Mouse (Mus musculus) lung, postnatal 4 days (tissue): ENCODE data around the gene Gm47996.
"Not testable (repeated sequence)": the region's sequence is repeated elsewhere in the genome, so short reads cannot be mapped to it uniquely, and the experiment has no call there.

Experiments used
- DNase-seq, 2 experiments: peaks; one replicate each; pipeline ENCODE4 v3.0.0; 2021

Gene Gm47996

GRCm38 (mm10) chr1:151209824-151210355, at the start of gene Gm47996:
Gene Gm47996, plus strand, starts transcription at chr1:151210131.
- DNase-seq, result not testable (repeated sequence)

DNA sequence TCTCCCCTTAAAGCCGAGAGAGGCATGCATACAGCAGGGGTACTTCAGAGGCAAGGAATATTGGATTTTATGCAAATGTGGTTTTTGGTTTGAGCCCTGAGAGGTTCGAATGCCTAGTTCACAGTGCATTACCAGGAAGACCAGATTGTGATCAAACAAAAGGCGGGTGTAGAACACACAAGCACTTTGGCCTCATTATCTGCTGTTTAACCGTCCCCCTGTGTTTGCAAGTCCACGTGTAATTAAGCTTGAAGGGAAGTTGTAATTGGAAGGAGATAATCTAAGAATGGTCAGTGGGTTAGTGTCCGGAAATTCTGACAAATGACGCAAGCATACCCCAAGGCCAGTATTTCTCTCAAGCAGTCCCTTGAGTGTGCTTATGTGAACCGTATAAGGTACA, 43.9 kb upstream of the Gm47996 start:
- no peak for DNase-seq

DNA sequence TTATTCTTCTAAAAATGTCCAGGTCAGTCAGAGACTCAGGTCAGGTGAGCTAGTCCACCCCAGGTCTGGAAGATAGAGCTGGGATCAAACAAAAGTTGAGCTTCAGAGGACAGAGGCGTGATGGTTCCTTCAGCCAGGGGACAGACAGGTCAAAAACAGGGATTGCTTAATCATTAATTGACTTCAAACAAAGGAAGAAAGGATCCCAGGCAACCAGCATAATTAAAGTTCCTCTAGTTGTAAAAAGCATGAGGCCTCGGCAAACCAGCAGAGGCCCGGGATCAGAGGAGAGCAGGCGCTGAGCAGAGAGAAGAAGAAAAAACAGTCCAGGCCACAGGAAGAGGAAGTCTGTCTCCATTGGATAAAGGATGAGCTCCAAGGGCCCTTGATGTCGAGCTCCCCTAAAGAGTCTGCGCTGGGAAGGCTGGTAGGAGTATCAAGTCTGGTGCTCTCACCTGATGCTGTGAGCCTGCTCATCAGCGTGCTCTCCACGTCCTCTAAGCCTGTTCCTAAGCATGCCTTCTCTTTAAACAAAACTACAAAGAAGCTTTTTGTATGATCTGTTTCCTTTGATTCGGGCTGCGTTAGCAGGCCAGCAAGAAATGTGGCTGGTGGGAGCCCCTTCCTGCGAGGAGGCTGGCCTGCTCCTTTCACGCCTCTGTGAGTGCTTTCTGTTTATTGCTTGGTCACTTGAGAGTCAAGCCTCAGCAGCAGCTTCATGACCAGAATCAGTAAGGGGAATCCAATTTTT, 42.5 kb upstream of the Gm47996 start:
- DNase-seq, result no peak

- no peak for DNase-seq
Measured at GRCm38 (mm10) chr1:151168637-151169036, 41.3 kb upstream of the Gm47996 start.

DNA sequence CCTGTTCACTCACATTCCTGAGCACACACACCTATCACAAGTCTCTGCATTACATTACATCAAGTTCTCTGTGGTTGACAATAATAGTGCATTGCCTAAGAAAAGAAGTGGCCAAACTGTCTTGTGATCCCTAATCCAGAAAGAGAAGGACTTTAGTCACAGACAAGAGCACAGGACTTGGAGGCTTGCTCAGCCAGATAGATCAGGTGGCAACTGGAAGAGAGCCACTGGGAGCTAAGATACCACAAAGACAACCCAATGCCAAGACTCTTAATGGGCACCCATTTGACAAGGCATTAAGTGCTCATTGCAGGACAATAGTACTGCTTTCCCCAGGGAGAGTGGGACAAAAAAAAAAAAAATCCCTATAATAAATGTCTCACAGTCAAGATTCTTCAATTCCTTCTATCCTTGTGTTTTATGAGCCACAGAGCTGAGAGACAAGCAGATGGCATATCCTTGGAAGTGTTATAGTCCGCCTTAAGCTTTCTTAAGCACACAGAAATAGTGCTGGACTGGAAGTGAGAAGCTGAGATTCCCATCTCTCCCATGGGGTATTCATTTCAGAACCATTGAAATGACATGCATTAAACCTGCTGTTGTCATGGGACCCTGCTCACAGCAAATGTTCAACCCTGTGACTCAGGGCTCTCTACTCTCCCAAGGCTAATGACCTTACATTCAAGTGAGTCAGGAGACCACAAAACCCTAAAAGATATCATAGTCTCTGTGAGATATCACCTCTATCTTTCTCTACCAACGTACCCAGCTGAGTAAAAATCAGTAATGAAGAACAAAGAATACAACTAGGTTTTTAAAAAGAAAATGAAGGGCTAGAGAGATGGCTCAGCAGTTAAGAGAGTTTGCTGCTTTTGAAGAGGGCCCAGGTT, 38.1 kb upstream of the Gm47996 start:
- DNase-seq, result no peak

DNA sequence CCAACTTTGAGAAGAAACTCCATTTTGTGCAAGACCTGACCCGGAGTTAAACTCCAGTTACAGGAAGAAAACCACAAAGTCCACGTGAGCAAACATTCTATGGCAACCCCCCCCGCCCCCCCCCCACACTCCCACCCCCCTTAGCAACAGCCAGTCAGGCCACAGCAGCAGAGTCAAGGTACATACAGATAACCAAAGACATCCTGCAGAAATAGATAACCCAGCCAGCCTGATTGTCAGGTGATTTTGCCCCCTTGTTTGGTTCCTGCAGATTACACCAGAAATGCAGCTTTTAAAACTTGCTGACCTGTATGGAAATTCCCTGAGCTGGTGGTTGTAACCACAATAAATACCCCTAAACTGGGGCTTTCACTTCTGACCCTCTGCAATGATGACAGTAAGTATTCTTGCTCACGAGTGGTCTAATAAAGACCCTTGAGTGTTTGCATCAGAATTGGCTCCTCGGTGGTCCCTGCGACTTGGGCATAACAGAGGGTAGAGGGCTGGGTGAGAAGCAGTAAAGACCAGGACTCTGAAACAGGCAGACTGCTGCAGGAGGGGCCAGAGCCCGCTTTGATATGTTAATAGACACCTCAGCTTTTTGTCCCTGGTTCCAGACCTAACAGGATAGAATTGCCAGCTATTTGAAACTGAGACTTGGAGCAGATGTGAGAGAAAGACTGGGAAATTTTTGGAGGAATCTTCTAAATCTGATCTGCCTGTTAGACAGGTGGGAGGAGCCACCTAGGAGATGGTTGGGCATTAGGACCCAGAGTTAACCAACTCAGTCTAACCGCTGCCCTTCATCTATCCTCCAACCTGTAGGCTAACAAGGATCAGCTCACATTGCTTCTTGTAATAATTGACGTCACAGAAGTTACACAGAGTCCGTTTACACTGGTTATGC, 32.6 kb upstream of the Gm47996 start:
- no peak for DNase-seq

- DNase-seq, result peak in 1 of 2 experiments; percentile 11
Measured at GRCm38 (mm10) chr1:151177937-151178271, 32.0 kb upstream of the Gm47996 start.

DNA sequence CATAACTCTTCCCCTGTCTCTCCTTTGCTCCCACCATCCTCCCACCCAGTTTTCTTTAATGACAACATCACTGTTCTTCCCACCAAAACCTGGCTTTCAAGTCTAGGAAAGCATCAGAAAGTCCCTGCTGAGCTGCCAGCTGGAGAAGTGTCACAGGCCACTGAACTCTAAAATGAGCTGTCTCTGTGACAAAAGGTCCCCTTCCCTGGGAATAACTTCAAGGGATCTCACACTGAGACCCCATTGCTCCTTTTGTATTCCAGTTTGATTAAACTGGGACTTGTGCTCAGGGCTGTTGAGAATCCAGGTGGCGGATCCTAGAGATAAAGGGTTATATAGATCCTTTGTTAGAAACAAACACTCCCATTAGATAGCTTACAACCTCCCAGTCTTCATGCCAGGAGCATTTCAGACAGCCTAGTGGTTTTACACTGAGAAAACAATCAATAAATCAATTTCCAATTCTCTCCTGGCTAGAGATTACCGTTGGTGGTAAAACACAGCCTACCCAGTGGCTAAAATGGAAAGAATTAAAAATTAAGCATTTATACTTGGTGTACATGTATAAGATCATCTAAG, 31.3 kb upstream of the Gm47996 start:
- no peak for DNase-seq

DNA sequence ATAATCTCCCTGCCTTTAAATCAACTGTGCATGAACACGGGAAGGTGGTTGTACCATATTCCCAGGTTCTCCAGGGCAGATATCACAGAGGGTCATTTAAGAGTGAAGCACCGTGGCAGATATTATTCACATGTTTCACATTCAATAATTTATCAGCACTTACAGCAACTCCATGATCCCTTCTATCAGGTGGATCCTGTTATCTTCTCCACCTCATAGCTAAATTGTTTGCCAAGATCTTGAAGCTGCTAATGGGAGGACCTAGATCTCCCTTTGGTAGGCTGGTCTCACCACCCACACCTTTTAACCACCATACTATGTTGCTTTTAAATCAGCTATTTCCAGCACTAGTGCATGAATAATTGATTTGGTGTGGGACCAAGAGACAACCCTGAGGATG, 29.8 kb upstream of the Gm47996 start:
- DNase-seq, result no peak

GRCm38 (mm10) chr1:151182266-151182665, 27.7 kb upstream of the Gm47996 start, which contains the start of gene Gm47985:
Gene Gm47985, plus strand, starts transcription at chr1:151182537.
- not testable (repeated sequence) for DNase-seq

DNA sequence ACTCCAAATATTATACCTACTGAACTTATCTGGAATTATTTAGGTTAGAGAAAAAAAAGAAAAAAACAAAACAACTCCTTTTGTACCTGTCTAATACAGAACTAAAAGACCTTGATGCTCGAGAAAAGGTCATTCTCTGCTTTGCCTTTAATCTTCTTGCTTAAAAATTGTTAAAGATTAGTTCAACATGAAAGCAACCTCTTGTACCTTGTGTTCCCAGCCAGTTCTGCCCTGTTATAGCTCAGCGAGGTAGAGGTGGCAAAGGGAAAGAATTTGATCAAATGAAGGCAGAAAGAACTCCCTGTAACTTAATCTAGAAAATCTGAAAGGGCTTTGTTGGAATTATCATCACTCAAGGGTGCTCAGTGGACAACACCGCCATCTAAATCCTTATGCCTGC, 23.7 kb upstream of the Gm47996 start:
- not testable (repeated sequence) for DNase-seq

DNA sequence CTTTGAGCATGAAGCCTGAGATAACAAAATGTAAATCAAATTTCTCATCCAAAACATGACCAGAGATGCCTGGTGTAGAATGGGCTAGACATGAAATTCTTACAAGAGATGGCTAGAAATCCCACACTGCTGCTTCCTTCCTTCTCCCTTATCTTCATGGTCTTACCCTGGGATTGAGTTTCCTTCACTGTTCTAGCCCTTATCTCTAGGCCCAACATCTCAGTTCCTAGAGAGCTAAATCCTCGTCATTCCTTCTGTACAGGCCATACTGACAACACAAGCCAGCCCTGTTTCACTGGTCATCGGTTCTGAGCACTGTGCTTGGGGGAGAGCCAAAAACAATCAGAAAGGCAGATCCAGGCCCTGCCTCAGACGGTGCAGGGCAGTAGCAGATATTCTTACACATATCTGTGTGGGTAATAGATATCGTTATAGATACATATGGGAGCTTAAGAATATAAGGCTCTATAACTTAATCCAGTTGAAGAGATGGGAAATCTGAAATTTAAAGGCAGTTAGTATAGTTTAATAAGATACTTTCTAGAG, 23.0 kb upstream of the Gm47996 start:
- DNase-seq, result not testable (repeated sequence)

DNA sequence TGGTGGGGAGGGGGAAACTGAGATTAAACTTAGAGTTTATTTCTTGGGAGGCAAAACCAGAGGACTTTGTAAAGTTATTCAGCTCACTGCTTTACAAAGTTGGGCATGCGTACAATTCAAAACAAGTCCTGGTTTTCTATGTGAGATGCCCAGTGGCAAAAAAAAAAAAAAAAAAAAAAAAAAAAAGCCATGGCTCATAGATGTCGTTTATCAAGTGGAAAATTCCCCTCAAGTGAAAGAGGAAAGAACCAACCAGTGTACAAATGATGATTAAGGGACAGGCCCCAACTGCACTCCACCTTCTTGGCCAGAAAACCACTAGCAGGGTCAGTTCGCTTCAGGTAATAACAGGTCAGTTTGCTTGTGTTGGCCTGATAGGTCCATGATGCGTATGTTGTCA, 21.5 kb upstream of the Gm47996 start:
- no peak for DNase-seq

- DNase-seq, result not testable (repeated sequence)
Measured at GRCm38 (mm10) chr1:151192075-151192474, 17.9 kb upstream of the Gm47996 start, which contains the start of gene Gm8947. Gene Gm8947, plus strand, starts transcription at chr1:151192376.

DNA sequence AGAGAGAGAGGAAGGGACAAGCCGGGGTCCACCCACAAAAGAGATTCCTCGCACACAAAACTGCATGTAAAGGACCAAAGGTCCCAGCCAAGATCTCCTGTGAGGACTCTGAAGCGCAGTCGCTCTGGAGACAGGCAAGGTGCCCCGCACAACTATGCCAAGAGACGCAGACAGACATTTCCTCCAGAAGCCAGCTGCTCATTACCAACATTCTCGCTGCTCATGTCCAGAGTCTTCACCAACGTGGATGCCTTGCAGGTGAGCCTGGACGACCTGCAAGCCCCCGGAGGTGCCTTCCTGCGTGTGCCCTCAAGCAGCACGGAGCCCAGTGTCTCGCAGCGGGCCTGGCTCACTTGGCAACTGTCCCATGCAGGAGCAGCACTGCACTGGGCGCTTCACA, 17.2 kb upstream of the Gm47996 start:
- not testable (repeated sequence) for DNase-seq

DNA sequence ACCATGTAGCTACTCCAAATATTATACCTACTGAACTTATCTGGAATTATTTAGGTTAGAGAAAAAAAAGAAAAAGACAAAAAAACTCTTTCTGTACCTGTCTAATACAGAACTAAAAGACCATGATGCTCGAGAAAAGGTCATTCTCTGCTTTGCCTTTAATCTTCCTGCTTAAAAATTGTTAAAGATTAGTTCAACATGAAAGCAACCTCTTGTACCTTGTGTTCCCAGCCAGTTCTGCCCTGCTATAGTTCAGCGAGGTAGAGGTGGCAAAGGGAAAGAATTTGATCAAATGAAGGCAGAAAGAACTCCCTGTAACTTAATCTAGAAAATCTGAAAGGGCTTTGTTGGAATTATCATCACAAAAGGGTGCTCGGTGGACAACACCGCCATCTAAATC, 13.9 kb upstream of the Gm47996 start:
- not testable (repeated sequence) for DNase-seq

DNA sequence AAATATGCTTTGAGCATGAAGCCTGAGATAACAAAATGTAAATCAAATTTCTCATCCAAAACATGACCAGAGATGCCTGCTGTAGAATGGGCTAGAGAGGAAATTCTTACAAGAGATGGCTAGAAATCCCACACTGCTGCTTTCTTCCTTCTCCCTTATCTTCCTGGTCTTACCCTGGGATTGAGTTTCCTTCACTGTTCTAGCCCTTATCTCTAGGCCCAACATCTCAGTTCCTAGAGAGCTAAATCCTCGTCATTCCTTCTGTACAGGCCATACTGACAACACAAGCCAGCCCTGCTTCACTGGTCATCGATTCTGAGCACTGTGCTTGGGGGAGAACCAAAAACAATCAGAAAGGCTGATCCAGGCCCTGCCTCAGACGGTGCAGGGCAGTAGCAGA, 13.2 kb upstream of the Gm47996 start:
- DNase-seq, result not testable (repeated sequence)

DNA sequence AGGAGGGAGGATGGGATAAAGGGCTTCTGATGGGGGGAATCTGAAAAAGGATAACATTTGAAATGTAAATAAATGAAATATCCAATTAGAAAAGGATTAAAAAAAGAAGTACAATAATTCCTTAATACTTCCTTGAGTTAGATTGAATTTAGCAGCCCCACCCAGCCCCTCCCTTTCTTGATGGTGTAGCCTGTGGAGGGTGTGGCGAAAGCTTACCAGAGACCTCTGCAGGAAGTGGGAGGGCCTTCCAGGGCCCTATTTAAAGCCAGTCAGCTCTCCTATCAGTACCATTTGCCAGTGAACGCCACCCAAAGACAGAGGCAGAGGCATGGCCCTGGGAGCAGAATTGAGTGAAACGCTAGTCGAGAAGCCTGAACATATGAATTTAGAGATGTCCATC, 11.8 kb upstream of the Gm47996 start, which contains the start of gene Gm47995:
Gm47995 (plus strand) TSS at position 329 of the 400 bp plus-strand sequence.
- DNase-seq, result not testable (repeated sequence)

GRCm38 (mm10) chr1:151200620-151201019, 9.3 kb upstream of the Gm47996 start:
- not testable (repeated sequence) for DNase-seq

DNA sequence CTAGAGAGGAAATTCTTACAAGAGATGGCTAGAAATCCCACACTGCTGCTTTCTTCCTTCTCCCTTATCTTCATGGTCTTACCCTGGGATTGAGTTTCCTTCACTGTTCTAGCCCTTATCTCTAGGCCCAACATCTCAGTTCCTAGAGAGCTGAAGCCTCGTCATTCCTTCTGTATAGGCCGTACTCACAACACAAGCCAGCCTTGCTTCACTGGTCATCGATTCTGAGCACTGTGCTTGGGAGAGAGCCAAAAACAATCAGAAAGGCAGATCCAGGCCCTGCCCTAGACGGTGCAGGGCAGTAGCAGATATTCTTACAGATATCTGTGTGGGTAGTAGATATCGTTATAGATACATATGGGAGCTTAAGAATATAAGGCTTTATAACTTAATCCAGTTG, 7.2 kb upstream of the Gm47996 start:
- not testable (repeated sequence) for DNase-seq

DNA sequence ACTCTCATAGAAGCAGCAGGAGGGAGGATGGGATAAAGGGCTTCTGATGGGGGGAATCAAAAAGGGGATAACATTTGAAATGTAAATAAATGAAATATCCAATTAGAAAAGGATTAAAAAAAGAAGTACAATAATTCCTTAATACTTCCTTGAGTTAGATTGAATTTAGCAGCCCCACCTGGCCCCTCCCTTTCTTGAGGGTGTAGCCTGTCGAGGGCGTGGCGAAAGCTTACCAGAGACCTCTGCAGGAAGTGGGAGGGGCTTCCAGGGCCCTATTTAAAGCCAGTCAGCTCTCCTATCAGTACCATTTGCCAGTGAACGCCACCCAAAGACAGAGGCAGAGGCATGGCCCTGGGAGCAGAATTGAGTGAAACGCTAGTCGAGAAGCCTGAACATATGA, 6.1 kb upstream of the Gm47996 start, which contains the start of gene 3110040M04Rik:
3110040M04Rik (plus strand) TSS at position 304 of the 400 bp plus-strand sequence.
- DNase-seq, result not testable (repeated sequence)
